Mouse (Mus musculus): ENCODE measurements around the gene Cdk18.

GRCm38 (mm10) chr1:132099775-132100174 is 39.7 kb downstream of the Cdk18 start:
- TF ChIP-seq CTCF (IDR thresholded peaks at IDR 0.05; ENCODE audit: low read depth) (no peak), EP300 (IDR thresholded peaks at IDR 0.05; ENCODE audit: low read depth) (no peak)
